Mouse (Mus musculus): ENCODE measurements around the gene Gm10662.
"Not testable (repeated sequence)": the region's sequence is repeated elsewhere in the genome, so short reads cannot be mapped to it uniquely, and the experiment has no call there.

Gene Gm10662

GRCm38 (mm10) chr7:23144380-23144779 lies at the start of gene Gm10662:
Gene Gm10662, minus strand, starts transcription at chr7:23144480.
- DNase-seq (ENCODE audit: low spot score) = not testable (repeated sequence)

GRCm38 (mm10) chr7:23163505-23163904 lies 19.2 kb upstream of the Gm10662 start:
- DNase-seq (ENCODE audit: low spot score) = not testable (repeated sequence)

All from layer of hippocampus, adult 9-10 months (tissue).